Mouse (Mus musculus): ENCODE results near the gene Laptm4a.
A peak's percentile ranks its signal among the peaks of the same experiment; 100 is the strongest.

Gene Laptm4a

DNA sequence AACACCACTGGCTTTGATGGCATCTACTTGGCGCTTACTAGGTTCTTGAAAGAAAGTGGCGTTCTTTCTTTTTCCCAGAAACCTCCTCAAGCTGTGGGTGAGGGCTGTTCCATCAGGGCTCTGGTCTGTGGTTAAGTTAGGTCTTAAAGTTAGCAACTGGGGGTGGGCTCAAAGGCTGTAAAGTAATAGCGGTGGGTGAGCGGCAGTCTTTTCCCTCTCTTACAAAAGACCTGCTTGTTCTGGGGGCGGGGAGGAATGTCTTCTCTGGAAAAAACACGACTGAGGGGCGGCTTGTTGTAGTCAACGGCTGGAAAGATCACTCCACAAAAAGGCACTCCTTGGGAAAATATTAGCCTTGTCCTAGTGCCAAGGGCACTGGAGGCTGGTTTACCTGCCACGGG lies 32.7 kb downstream of the Laptm4a start:
- DNase-seq (ENCODE audit: low spot score in 2 of 2) = no peak

DNA sequence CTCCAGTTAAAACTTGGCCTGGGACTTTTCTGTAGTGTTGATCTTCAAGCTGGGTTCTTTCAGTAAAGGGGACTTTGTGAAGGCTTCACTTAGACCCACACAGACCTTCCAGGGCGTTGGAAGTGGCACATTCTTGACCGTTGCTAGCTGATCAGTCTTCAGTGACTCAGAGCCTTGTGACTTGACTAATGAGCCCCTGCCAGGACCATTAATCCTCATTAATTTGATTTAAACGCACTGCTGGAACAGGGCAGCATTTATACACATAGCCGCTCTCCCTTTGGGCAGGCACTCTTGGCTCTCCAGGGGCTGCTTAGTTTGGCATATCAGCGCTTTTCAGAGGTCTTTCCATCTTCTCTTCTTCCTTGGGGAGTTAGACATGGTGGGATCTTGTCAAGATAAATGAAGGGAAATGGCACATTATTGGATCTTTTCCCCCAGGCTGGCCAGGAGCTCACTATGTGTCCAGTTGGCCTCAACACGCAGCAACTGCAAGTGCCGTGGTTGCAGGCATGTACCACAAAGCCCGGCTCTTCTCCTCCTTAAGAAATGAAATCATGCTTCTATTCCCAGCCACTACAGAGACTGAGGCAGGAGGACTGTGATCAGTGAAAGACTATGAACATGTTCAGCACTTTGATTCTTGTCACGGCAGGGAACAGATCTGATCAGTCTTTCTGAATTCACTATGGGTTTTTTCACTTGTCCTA lies 40.3 kb downstream of the Laptm4a start:
- no peak for DNase-seq (ENCODE audit: low spot score in 2 of 2)

DNA sequence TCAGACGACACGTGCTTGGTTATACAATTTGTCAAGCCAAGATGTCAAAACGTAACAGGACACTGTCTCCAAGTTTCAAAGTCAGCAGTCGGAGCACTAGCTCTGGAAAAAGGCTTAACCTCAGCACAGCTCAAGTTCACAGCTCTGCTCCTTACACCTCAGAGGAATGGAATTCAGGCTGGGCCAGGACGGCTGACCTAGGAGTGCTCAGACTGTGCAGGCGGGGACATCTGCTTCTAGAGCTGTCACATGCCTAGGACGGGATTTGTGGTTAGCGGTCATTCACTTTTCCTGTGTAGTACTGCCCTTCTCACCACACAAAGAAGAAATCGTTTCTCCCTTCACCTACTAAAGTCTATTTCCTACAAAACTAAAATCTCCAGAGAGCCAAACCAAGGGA lies 48.4 kb downstream of the Laptm4a start:
- no peak for DNase-seq (ENCODE audit: low spot score in 2 of 2)

DNA sequence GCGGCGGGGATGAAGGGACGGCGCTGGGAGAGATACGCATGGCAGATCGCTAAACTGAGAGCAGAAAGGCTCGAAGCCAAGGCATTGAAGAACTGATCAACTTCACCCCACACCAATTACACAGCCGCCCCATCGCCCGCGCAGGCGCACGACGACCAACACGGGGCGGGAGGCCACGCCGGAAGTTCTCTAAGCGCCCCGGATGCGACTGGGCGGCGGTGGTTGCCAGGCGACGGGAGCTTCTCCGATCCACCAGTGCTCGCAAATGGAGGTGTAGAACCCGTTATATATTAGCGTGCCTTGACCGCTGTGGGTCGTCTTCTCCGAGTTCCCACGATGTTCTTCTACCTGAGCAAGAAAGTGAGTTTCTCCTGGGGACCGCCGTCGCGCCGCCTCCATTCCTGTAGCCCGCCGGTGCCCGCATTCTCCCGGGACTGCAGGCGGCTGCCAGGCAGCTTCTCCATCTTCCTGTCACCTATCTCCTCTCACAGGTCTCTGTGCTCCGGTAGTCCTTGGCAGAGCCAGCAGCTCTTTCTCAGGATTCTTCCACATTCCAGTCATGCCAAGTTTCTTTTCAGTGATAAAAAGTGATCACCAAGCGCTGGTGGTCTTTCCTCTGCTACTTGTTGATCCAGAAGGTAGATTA lies 52.5 kb downstream of the Laptm4a start, which contains the start of gene Wdr35:
Gene Wdr35 (plus strand): TSS at position 73 of the 646 bp plus-strand sequence.
- DNase-seq (ENCODE audit: low spot score in 2 of 2) = peak; percentile 92 to 93

DNA sequence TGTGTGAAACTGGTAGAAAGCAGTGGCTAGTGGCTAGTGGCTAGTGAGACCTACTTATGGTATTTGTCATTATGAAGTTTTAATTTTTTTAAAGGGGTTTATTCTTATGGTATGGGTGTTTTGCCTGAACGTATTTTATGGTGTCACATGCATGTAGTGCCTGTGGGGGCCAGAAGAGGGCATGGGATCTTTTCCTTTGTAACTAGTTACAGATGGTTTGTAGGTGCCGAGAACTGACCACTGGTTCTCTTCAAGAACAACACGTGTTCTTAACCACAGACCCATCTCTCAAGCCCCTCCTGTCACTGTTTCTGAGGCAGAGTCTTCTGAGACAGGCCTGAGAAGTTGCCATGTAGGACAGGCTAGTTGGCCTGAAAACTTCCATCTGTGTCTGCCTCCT lies 53.6 kb downstream of the Laptm4a start:
- no peak for DNase-seq (ENCODE audit: low spot score in 2 of 2)

Data from spleen, postnatal 36 days (tissue).